Mouse (Mus musculus): ENCODE measurements around the gene Nudt15. TPM values are rescaled to one million over a fixed set of nuclear protein-coding genes. Genes with fewer than 3 reads are reported as not detected.

Nudt15 gene
- polyA plus RNA-seq, 1 experiment from 2014 or later: 6.3 TPM

Other genes with a start within 250 kb of the Nudt15 start
- gene Rb1, start 222.4 kb downstream of the Nudt15 start, polyA plus RNA-seq (2015; fragmentation: Nextera tagmentation; extraction: Ambion mirVana): 19.1 and 27.9 TPM in 2 replicates
- gene Itm2b, start 163.0 kb downstream of the Nudt15 start, polyA plus RNA-seq (2015; fragmentation: Nextera tagmentation; extraction: Ambion mirVana): 659 and 793 TPM in 2 replicates
- gene Med4, start 38.2 kb downstream of the Nudt15 start, polyA plus RNA-seq (2015; fragmentation: Nextera tagmentation; extraction: Ambion mirVana): 99.4 and 103 TPM in 2 replicates
- gene Sucla2, start 22.9 kb downstream of the Nudt15 start, polyA plus RNA-seq (2015; fragmentation: Nextera tagmentation; extraction: Ambion mirVana): 99.0 and 101 TPM in 2 replicates
- gene Gm21750, start 113.0 kb upstream of the Nudt15 start, polyA plus RNA-seq (2015; fragmentation: Nextera tagmentation; extraction: Ambion mirVana): not detected in 2 replicates